Comparison of ENCODE assay signal across 16 mouse cellular contexts in the genomic region with DNA sequence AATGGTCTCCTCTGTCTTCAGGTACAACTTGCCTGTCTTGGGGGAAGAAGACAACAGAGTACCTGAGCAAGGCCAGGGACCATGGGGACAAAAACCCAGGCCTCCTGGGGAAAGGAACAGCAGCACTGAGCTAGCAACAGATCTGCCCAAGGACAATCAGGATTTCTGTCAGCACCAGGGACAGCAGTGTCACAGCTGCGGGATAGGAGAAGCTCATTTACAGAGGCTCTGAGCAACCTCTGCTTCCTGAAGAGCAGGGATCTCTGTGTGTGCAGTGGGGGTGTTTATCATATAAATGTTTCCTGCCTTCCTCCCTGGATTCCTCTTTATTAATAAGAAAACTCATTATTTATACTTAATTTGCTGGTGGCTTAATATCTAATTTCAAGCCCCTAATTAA.
DNase-seq lines count a peak whose midpoint lies in the region; ATAC-seq and TF ChIP-seq lines count a peak whose summit lies in the region.
"Had no signal": no experiment of that assay in that cellular context is flagged by ENCODE, and none has a peak within 500 bp of the region (broad histone marks: within the 10 kb centered on the region; RNA-seq: fewer than 3 reads in every experiment).

No protein-coding gene starts in this region.

- H3K4me3 ChIP-seq in hindbrain, embryonic 10.5 days = no peak overlapping the region
- H3K4me3 ChIP-seq in hindbrain, postnatal 0 days (ENCODE audit: low read length) = no peak overlapping the region
- H3K4me3 ChIP-seq in hindbrain, embryonic 15.5 days = no peak overlapping the region
- H3K4me3 ChIP-seq: heart, embryonic 12.5 days; stomach, embryonic 15.5 days had no signal

- no peak for TF ChIP-seq CTCF in hindbrain, postnatal 0 days (IDR thresholded peaks at IDR 0.05; ENCODE audit: low read depth)

- H3K9me3 ChIP-seq in hindbrain, embryonic 10.5 days = no peaks in the 10 kb centered on the region
- no peaks in the 10 kb centered on the region for H3K9me3 ChIP-seq in hindbrain, postnatal 0 days (ENCODE audit: low read length)
- H3K9me3 ChIP-seq in hindbrain, embryonic 15.5 days = no peaks in the 10 kb centered on the region
- H3K9me3 ChIP-seq: heart, embryonic 12.5 days; stomach, embryonic 15.5 days had no signal

- peak; percentile 23 for DNase-seq in hindbrain, embryonic 10.5 days (ENCODE audit: low spot score)
- no peak for DNase-seq in hindbrain, postnatal 0 days (ENCODE audit: low spot score)
- peak; percentile 29 for DNase-seq in ES-CJ7 (ENCODE audit: low read depth, low spot score)
- DNase-seq in adrenal gland, postnatal 36 days = peak; percentile 33
- DNase-seq in right cerebral cortex, postnatal 14 days = no peak
- DNase-seq in layer of hippocampus, adult 9-11 months = no peak
- DNase-seq: cerebellum, adult 18-20 months; gastrocnemius, postnatal 14 days; kidney, postnatal 25 days; lung, adult 18-20 months; thymus, postnatal 4 days had no signal

- H3K4me2 ChIP-seq in hindbrain, postnatal 0 days (ENCODE audit: low read depth, low read length) = no peak overlapping the region
- H3K4me2 ChIP-seq in hindbrain, embryonic 15.5 days = no peak overlapping the region
- H3K4me2 ChIP-seq: heart, embryonic 12.5 days; stomach, embryonic 15.5 days had no signal

- H3K27me3 ChIP-seq in hindbrain, embryonic 10.5 days (ENCODE audit: insufficient read depth, poor library complexity, severe bottlenecking) = peaks cover 5% of the 10 kb centered on the region; the same call in 1 of the 2 replicates
- H3K27me3 ChIP-seq in hindbrain, postnatal 0 days (ENCODE audit: insufficient read depth, low read length) = no peaks in the 10 kb centered on the region
- no peaks in the 10 kb centered on the region for H3K27me3 ChIP-seq in hindbrain, embryonic 15.5 days
- H3K27me3 ChIP-seq: megakaryocyte, embryonic 14.5 days; stomach, embryonic 15.5 days had no signal

- no peaks in the 10 kb centered on the region for H3K36me3 ChIP-seq in hindbrain, embryonic 10.5 days
- no peaks in the 10 kb centered on the region for H3K36me3 ChIP-seq in hindbrain, postnatal 0 days (ENCODE audit: insufficient read depth, low read length)
- H3K36me3 ChIP-seq in hindbrain, embryonic 15.5 days = no peaks in the 10 kb centered on the region
- H3K36me3 ChIP-seq: heart, embryonic 12.5 days; stomach, embryonic 15.5 days had no signal

- ATAC-seq in hindbrain, postnatal 0 days = no peak
- ATAC-seq in hindbrain, embryonic 15.5 days (ENCODE audit: low FRiP score, low read depth) = no peak
- ATAC-seq: inflammation-experienced regulatory T-cells, adult 6 months had no signal

- 0 out of 2 replicates have a peak overlapping the region, but pooled peaks have one; percentile 9 for H3K27ac ChIP-seq in hindbrain, embryonic 10.5 days
- no peak overlapping the region for H3K27ac ChIP-seq in hindbrain, postnatal 0 days
- peak overlapping the region; percentile 18; the same call in 1 of the 2 replicates for H3K27ac ChIP-seq in hindbrain, embryonic 15.5 days (replicated peaks)
- H3K27ac ChIP-seq: stomach, embryonic 15.5 days had no signal

- WGBS in hindbrain, embryonic 10.5 days = 3% methylated on average over 1 of the region's 1 CpGs
- 8% methylated on average over 1 of the region's 1 CpGs for WGBS in hindbrain, postnatal 0 days
- WGBS in hindbrain, embryonic 15.5 days = 4% methylated on average over 1 of the region's 1 CpGs

- peaks cover 33% of the 10 kb centered on the region for H3K4me1 ChIP-seq in hindbrain, embryonic 10.5 days (replicated peaks)
- no peaks in the 10 kb centered on the region for H3K4me1 ChIP-seq in hindbrain, postnatal 0 days (ENCODE audit: insufficient read depth, low read length)
- peaks cover 25% of the 10 kb centered on the region for H3K4me1 ChIP-seq in hindbrain, embryonic 15.5 days (replicated peaks)
- H3K4me1 ChIP-seq: heart, embryonic 12.5 days; megakaryocyte, embryonic 14.5 days; stomach, embryonic 15.5 days had no signal

- H3K9ac ChIP-seq in hindbrain, postnatal 0 days (replicated peaks; ENCODE audit: low read length) = no peak overlapping the region
- H3K9ac ChIP-seq in hindbrain, embryonic 15.5 days = no peak overlapping the region
- H3K9ac ChIP-seq: heart, embryonic 12.5 days; stomach, embryonic 15.5 days had no signal

Comparison
In these comparisons a context has a peak if more than half of its experiments do, and no peak if none do; other contexts are left out.
1. DNase-seq: peak in hindbrain, embryonic 10.5 days (single experiment), ES-CJ7 (single experiment) and adrenal gland, postnatal 36 days (2 of 2); none in hindbrain, postnatal 0 days (single experiment), right cerebral cortex, postnatal 14 days (single experiment) and layer of hippocampus, adult 9-11 months (single experiment).